Mouse (Mus musculus) limb, embryonic 14.5 days (tissue): ENCODE measurements around the gene Irs1. TPM values are rescaled to one million over a fixed set of nuclear protein-coding genes. Genes with fewer than 3 reads are reported as not detected.
A peak's percentile ranks its signal among the peaks of the same experiment; 100 is the strongest.

Source experiments
- ATAC-seq: fragments of 200-750 bp; cut with Nextera tagmentation; 2 replicates; pipeline ENCODE4 v1.8.0; 2017; ENCODE audit warnings: low read depth, moderate number of reproducible peaks, moderate TSS enrichment; ENCODE audit not compliant: low FRiP score
- DNase-seq: peaks from one replicate; pipeline ENCODE4 v3.0.0-alpha.2; 2015; ENCODE audit warnings: low spot score
- H3K27ac ChIP-seq: fragments of 300-500 bp; sonication (generic); replicated peaks from 2 replicates; pipeline ENCODE4 v1.5.1; 2014; ENCODE audit warnings: low read depth, mild to moderate bottlenecking, low read length, moderate library complexity, mixed read lengths
- H3K27me3 ChIP-seq: fragments of 300-500 bp; sonication (generic); 2 replicates; pipeline ENCODE4 v1.6.1; 2014; ENCODE audit warnings: low read length, mixed read lengths; ENCODE audit not compliant: control insufficient read depth, insufficient read depth
- H3K36me3 ChIP-seq: fragments of 300-500 bp; sonication (generic); 2 replicates; pipeline ENCODE4 v1.6.1; 2014; ENCODE audit warnings: mild to moderate bottlenecking, low read length, moderate library complexity, mixed read lengths; ENCODE audit not compliant: control insufficient read depth, insufficient read depth
- H3K4me1 ChIP-seq: fragments of 300-500 bp; sonication (generic); 2 replicates; pipeline ENCODE4 v1.6.1; 2014; ENCODE audit warnings: antibody characterized with exemption, low read length, mixed read lengths; ENCODE audit not compliant: control insufficient read depth, insufficient read depth
- H3K4me2 ChIP-seq: fragments of 300-500 bp; sonication (generic); replicated peaks from 2 replicates; pipeline ENCODE4 v1.6.1; 2014; ENCODE audit warnings: low read depth, mild to moderate bottlenecking, low read length, moderate library complexity; ENCODE audit not compliant: severe bottlenecking
- H3K4me3 ChIP-seq: fragments of 300-500 bp; sonication (generic); replicated peaks from 2 replicates; pipeline ENCODE4 v1.5.1; 2014; ENCODE audit warnings: low read length
- H3K9ac ChIP-seq: fragments of 300-500 bp; sonication (generic); 2 replicates; pipeline ENCODE4 v1.6.1; 2014; ENCODE audit warnings: mild to moderate bottlenecking, low read depth, low read length, moderate library complexity; ENCODE audit not compliant: severe bottlenecking
- H3K9me3 ChIP-seq: fragments of 300-500 bp; sonication (generic); 2 replicates; pipeline ENCODE4 v1.6.1; 2016; ENCODE audit warnings: low read length; ENCODE audit not compliant: control insufficient read depth
- POLR2A ChIP-seq: fragments of 200-500 bp; IDR thresholded peaks from 2 replicates; pipeline ENCODE4 v1.8.0; 2012; ENCODE audit warnings: inconsistent platforms, mild to moderate bottlenecking, moderate library complexity, borderline replicate concordance; ENCODE audit not compliant: insufficient read depth, insufficient read length; ENCODE audit errors: extremely low read depth
- WGBS: fragments of 180-500 bp; shearing (Covaris S2); extraction: QIAGEN DNeasy Blood & Tissue Kit; methylation state at CpG from one replicate; pipeline ENCODE4 v1.1.7; 2014; 5-methylcytosine and 5-hydroxymethylcytosine counted together
- polyA plus RNA-seq, 2 experiments: library from polyadenylated mRNA; depleted of rRNA in 1 of 2; stranded (reverse) in 1 of 2; unstranded in 1 of 2; fragments of >200 nt; fragmentation: Nextera tagmentation in 1 of 2; extraction: Ambion mirVana in 1 of 2; gene quantifications; 2 replicates each; pipeline versions ENCODE4 v1.2.1 to v1.2.3; 2012 to 2014

Irs1 gene
- polyA plus RNA-seq (2012; rRNA removed) (19.7 and 26.1 TPM in 2 replicates), polyA plus RNA-seq (2014; fragmentation: Nextera tagmentation; extraction: Ambion mirVana) (11.8 and 13.8 TPM in 2 replicates)

DNA sequence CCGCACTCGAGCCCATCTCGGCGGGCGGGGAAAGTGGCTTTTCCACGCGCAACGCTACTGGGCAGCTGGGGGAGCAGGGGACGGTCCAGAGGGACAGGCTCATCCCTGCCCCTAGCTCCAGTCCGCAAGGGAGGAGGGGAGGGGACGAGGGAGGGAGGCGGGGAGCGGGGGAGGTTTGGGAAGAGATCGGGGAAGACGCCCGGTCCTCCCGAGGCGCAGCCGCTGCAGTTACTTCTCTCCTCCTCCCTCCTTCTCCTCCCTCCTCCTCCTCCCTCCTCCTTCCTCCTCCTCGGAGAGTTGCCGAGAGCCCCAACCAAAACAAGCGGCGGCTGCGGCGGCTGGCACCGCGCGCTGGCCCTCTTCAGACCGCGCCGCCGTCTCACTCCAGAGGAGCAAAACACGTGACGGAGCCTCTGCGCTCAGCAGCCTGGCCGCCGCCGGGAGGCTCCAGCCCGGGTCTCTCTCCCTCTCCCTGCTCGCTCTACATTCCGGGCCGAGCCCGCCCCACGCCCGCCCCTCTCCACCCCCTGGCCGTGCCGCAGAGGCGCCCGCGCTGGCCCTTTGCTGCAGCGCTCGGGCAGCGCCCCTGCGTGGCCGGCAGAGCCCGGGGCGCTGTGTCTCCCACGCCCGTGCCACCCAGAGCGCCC, at the start of gene Irs1:
Gene Irs1, minus strand, starts transcription at position 266 of the 647 bp plus-strand sequence.
- Histone ChIP-seq H3K4me2 (peak within 1 kb of the TSS; percentile 88), H3K27ac (peak within 1 kb of the TSS; percentile 88), H3K9ac (peak within 1 kb of the TSS; percentile 76), H3K9me3 (no peaks in the 10 kb centered on the region), H3K27me3 (no peaks in the 10 kb centered on the region), H3K4me1 (peaks cover 32% of the 10 kb centered on the region), H3K36me3 (peaks cover 28% of the 10 kb centered on the region), H3K4me3 (peak within 1 kb of the TSS; percentile 56)
- 1% methylated on average over 49 of the region's 60 CpGs for WGBS
- peak; percentile 41; the same call in 1 of the 2 replicates for TF ChIP-seq POLR2A
- DNase-seq (peak; percentile 87), ATAC-seq (peak; percentile 87)

DNA sequence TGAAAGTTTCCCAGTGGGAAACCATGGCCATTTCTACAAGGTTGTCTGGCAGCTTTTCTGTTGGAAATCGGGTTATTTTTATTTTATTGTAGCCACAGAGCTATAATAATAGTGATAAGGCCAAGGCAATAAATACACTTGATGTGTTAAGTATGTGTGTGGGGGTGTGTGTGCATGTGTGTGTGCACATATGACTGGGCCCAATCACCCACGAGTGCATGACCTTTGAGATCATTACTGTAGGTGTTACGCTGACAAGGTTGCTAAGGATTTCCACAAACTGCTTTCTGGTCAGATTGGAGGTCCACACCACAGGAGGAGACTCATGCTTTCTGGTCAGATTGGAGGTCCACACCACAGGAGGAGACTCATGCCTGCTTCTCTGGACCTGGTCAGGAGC, 43.3 kb upstream of the Irs1 start:
- H3K9ac ChIP-seq = no peak overlapping the region
- no peaks in the 10 kb centered on the region for H3K9me3 ChIP-seq
- DNase-seq = no peak
- no peaks in the 10 kb centered on the region for H3K27me3 ChIP-seq
- no peak overlapping the region for H3K27ac ChIP-seq
- no peak for ATAC-seq
- H3K36me3 ChIP-seq = no peaks in the 10 kb centered on the region
- H3K4me3 ChIP-seq = no peak overlapping the region
- no peaks in the 10 kb centered on the region for H3K4me1 ChIP-seq
- no peak overlapping the region for H3K4me2 ChIP-seq
- no peak for TF ChIP-seq POLR2A
- 83% methylated on average over 3 of the region's 3 CpGs for WGBS

DNA sequence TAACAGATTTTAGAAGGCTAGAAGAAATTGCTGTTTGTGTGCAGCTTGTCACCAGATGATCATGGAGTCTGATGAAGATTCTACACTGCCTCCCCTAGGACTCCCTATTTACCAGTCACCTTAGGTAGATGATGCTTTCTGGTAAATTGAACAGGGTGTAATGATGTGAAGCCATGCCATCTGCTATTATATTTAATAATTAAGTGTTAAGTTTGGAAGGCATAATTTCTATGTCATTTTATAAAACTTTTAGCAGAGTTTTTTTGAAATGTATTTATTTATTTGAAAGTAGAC, 38.7 kb upstream of the Irs1 start:
- TF ChIP-seq POLR2A = no peak

DNA sequence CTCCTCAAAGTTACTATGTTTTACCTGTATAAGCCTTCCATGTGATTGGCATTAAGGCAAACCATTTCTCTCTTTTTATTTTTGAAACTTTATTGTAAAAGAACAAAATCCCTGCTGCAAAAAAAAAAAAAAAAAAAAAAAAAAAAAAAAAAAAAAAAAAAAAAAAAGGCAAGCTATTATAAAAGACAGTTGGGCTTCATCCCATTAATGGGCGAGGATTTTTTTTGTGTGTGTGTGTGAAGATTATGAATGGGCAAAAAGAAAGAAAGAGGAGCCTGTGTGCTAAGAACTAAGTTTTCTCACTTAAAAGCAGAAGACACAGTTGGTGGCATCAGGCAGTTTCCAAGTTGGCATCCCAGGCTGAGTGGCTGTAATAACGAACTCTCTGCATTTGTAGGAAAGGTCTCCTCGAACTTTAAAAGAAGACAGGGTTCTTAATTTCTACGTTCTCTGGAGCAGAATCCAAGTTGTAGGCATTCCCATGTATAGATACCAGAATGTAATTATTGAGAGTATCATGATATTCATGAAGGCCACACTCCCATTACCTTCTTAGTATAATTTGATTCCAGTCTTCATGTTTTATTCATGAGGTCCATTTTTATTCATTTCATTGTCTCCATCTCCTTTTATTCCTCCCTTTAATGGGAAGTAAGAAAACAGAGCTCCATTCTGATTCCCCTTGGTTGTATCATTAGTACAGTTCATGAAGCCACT, 38.2 kb upstream of the Irs1 start:
- ATAC-seq (no peak), DNase-seq (no peak)
- 82% methylated on average over 4 of the region's 4 CpGs for WGBS
- no peak overlapping the region for H3K9ac ChIP-seq
- H3K4me2 ChIP-seq = no peak overlapping the region
- H3K4me1 ChIP-seq = no peaks in the 10 kb centered on the region
- H3K36me3 ChIP-seq = no peaks in the 10 kb centered on the region
- no peak for TF ChIP-seq POLR2A
- no peaks in the 10 kb centered on the region for H3K27me3 ChIP-seq
- H3K4me3 ChIP-seq = no peak overlapping the region
- H3K27ac ChIP-seq = no peak overlapping the region
- no peaks in the 10 kb centered on the region for H3K9me3 ChIP-seq

More for the DNA sequence above, 38.7 kb upstream of the Irs1 start:
- Histone ChIP-seq H3K9me3 (no peaks in the 10 kb centered on the region), H3K4me2 (no peak overlapping the region), H3K36me3 (no peaks in the 10 kb centered on the region), H3K9ac (no peak overlapping the region), H3K27me3 (no peaks in the 10 kb centered on the region), H3K4me1 (no peaks in the 10 kb centered on the region), H3K4me3 (no peak overlapping the region), H3K27ac (no peak overlapping the region)
- no peak for ATAC-seq
- DNase-seq = no peak

DNA sequence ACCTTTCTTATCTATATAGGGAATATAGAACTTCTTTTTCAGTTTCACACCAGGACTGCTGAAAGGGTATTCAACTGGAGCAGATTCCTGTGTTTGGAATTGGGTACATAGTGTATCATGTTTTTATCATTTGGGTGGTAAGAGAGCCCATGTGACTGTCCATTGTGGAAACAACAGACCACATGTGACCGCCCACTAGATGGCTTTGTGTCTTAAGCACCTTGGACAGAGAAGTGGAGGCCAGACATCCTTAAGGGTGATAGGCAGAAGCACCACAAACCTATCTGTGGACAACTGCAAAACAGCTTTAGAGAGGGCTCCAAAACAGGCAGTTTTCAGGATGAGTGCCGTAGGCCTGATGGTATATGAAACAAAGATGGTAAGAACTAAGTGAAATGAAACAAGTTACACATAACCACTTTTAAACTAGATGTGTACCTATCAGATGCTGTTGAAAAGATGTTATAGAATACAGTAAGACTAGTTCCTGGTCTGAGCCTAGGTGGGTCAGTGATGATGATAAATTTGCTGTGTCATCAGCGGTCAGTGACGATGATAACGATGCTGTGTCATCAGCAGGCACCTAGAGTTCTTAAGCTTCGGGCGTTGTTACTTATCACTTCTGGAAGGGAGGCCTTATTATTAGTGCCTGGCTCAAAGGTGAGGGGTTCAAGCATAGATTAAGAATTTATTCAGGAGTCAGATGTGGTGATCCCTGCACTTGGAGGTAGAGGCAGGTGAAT, 37.0 kb upstream of the Irs1 start:
- no peaks in the 10 kb centered on the region for H3K27me3 ChIP-seq
- no peak overlapping the region for H3K4me2 ChIP-seq
- DNase-seq (no peak), ATAC-seq (no peak)
- H3K36me3 ChIP-seq = no peaks in the 10 kb centered on the region
- 93% methylated on average over 7 of the region's 7 CpGs for WGBS
- no peak for TF ChIP-seq POLR2A
- H3K4me3 ChIP-seq = no peak overlapping the region
- H3K9me3 ChIP-seq = no peaks in the 10 kb centered on the region
- H3K4me1 ChIP-seq = no peaks in the 10 kb centered on the region; the same call in 1 of the 2 replicates
- H3K27ac ChIP-seq = no peak overlapping the region
- H3K9ac ChIP-seq = no peak overlapping the region
